Comparison of ENCODE assay signal across 10 mouse cellular contexts in the genomic region with DNA sequence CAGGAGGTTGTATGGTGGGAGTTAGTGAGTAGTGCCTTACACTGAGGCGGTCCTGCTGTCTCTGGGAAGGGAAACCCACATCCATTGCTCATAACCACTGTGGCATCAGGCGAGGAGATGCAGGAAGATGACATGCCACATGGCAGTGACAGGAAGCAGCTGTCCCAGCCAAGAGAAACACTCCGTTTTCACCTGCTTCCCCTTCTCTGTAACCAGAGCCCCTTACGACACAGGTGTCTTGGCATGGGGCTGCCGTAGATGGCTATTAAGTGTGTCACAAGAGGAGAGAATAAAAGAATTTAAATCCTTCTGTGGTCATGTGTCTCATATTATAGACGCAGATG.
DNase-seq lines count a peak whose midpoint lies in the region; ATAC-seq lines count a peak whose summit lies in the region.
"Had no signal": no experiment of that assay in that cellular context is flagged by ENCODE, and none has a peak within 500 bp of the region (broad histone marks: within the 10 kb centered on the region; RNA-seq: fewer than 3 reads in every experiment).

No protein-coding gene starts in this region.

- H3K9me3 ChIP-seq in liver, embryonic 12.5 days (replicated peaks): no peaks in the 10 kb centered on the region
- peaks cover 11% of the 10 kb centered on the region for H3K9me3 ChIP-seq in limb, embryonic 13.5 days

- no peak overlapping the region for H3K27ac ChIP-seq in liver, embryonic 12.5 days
- H3K27ac ChIP-seq in limb, embryonic 13.5 days: peak overlapping the region; percentile 59; the same call in 1 of the 2 replicates
- H3K27ac ChIP-seq: liver, embryonic 14.5 days had no signal

- ATAC-seq in liver, embryonic 12.5 days: no peak
- peak; percentile 14 for ATAC-seq in activated CD4-positive, CD25-positive, alpha-beta regulatory T cell, adult 4 months
- peak; percentile 64 for ATAC-seq in limb, embryonic 13.5 days (ENCODE audit: low FRiP score, low read depth)
- ATAC-seq: midbrain, embryonic 16.5 days; Patski had no signal

- H3K9ac ChIP-seq in liver, embryonic 12.5 days: no peak overlapping the region
- no peak overlapping the region for H3K9ac ChIP-seq in limb, embryonic 13.5 days
- H3K9ac ChIP-seq: liver, embryonic 14.5 days had no signal

- H3K27me3 ChIP-seq in liver, embryonic 12.5 days (replicated peaks): no peaks in the 10 kb centered on the region
- H3K27me3 ChIP-seq in limb, embryonic 13.5 days: 0 out of 2 replicates have a peak, but pooled peaks cover 3% of the 10 kb centered on the region
- H3K27me3 ChIP-seq: Patski had no signal

- peak; percentile 5 for DNase-seq in liver
- peak; percentile 78 for DNase-seq in thymus, postnatal 14 days
- no peak for DNase-seq in cerebellum, adult 11-12 months
- no peak for DNase-seq in kidney, adult 11 months

- WGBS in liver, embryonic 12.5 days (ENCODE audit: insufficient replicate concordance): 29% methylated on average over 6 of the region's 6 CpGs
- WGBS in limb, embryonic 13.5 days: 17% methylated on average over 6 of the region's 6 CpGs

- H3K4me1 ChIP-seq in liver, embryonic 12.5 days: no peaks in the 10 kb centered on the region
- H3K4me1 ChIP-seq in limb, embryonic 13.5 days: peaks cover 23% of the 10 kb centered on the region

- no peak overlapping the region for H3K4me3 ChIP-seq in liver, embryonic 12.5 days
- H3K4me3 ChIP-seq in limb, embryonic 13.5 days: no peak overlapping the region

- no peak overlapping the region for H3K4me2 ChIP-seq in liver, embryonic 12.5 days
- peak overlapping the region; percentile 32 for H3K4me2 ChIP-seq in limb, embryonic 13.5 days (replicated peaks)

- no peaks in the 10 kb centered on the region for H3K36me3 ChIP-seq in liver, embryonic 12.5 days
- H3K36me3 ChIP-seq in limb, embryonic 13.5 days: no peaks in the 10 kb centered on the region

Comparison
In these comparisons a context has a peak if more than half of its experiments do, and no peak if none do; other contexts are left out.
1. DNase-seq: peak in liver (single experiment) and thymus, postnatal 14 days (single experiment); none in cerebellum, adult 11-12 months (single experiment) and kidney, adult 11 months (single experiment).